Mouse (Mus musculus) stomach, embryonic 14.5 days (tissue): ENCODE data around the gene Rph3al. TPM values are rescaled to one million over a fixed set of nuclear protein-coding genes. Genes with fewer than 3 reads are reported as not detected.

Experiments used
- ATAC-seq: fragments of 200-750 bp; cut with Nextera tagmentation; 2 replicates; pipeline ENCODE4 v1.8.0; 2017; ENCODE audit warnings: low read depth, moderate TSS enrichment; ENCODE audit not compliant: insufficient number of reproducible peaks, insufficient read depth, low FRiP score
- H3K27ac ChIP-seq: fragments of 300-500 bp; sonication (generic); 2 replicates; pipeline ENCODE4 v1.5.1; 2014; ENCODE audit warnings: mild to moderate bottlenecking, low read length, moderate library complexity, mixed read lengths
- H3K27me3 ChIP-seq: fragments of 300-500 bp; sonication (generic); 2 replicates; pipeline ENCODE4 v1.6.1; 2014; ENCODE audit warnings: low read length, control low read depth, mixed read lengths; ENCODE audit not compliant: control insufficient read depth, insufficient read depth
- H3K36me3 ChIP-seq: fragments of 300-500 bp; sonication (generic); 2 replicates; pipeline ENCODE4 v1.6.1; 2014; ENCODE audit warnings: mild to moderate bottlenecking, control low read depth, low read length, moderate library complexity, mixed read lengths; ENCODE audit not compliant: control insufficient read depth, insufficient read depth
- H3K4me1 ChIP-seq: fragments of 300-500 bp; sonication (generic); 2 replicates; pipeline ENCODE4 v1.6.1; 2014; ENCODE audit warnings: low read length, control low read depth, mixed read lengths; ENCODE audit not compliant: control insufficient read depth, insufficient read depth
- H3K4me2 ChIP-seq: fragments of 300-500 bp; sonication (generic); replicated peaks from 2 replicates; pipeline ENCODE4 v1.6.1; 2014; ENCODE audit warnings: low read depth, low read length, control low read depth
- H3K4me3 ChIP-seq: fragments of 300-500 bp; sonication (generic); 2 replicates; pipeline ENCODE4 v1.5.1; 2014; ENCODE audit warnings: low read depth, low read length, control low read depth
- H3K9ac ChIP-seq: fragments of 300-500 bp; sonication (generic); replicated peaks from 2 replicates; pipeline ENCODE4 v1.6.1; 2014; ENCODE audit warnings: low read depth, mild to moderate bottlenecking, control low read depth, low read length, moderate library complexity, mixed read lengths
- H3K9me3 ChIP-seq: fragments of 300-500 bp; sonication (generic); 2 replicates; pipeline ENCODE4 v1.6.1; 2016; ENCODE audit warnings: low read depth, low read length, control low read depth; ENCODE audit not compliant: control insufficient read depth
- WGBS: fragments of 180-500 bp; shearing (Covaris S2); extraction: QIAGEN DNeasy Blood & Tissue Kit; methylation state at CpG from one replicate; pipeline ENCODE4 v1.1.7; 2014; 5-methylcytosine and 5-hydroxymethylcytosine counted together
- polyA plus RNA-seq: library from polyadenylated mRNA; unstranded; fragments of >200 nt; fragmentation: Nextera tagmentation; extraction: Ambion mirVana; gene quantifications from 2 replicates; pipeline ENCODE4 v1.2.1, GENCODE M21; 2014

Rph3al gene
- polyA plus RNA-seq, 1 experiment from 2014 or later = 10.6 TPM

- Histone ChIP-seq H3K4me3 (no peak overlapping the region), H3K27ac (no peak overlapping the region), H3K4me1 (peaks cover 15% of the 10 kb centered on the region), H3K9me3 (no peaks in the 10 kb centered on the region), H3K4me2 (no peak overlapping the region), H3K27me3 (no peaks in the 10 kb centered on the region), H3K36me3 (no peaks in the 10 kb centered on the region), H3K9ac (no peak overlapping the region)
- ATAC-seq = no peak
- WGBS = 25% methylated on average over 11 of the region's 11 CpGs
Observed at GRCm38 (mm10) chr11:75963730-75964475, 25.7 kb upstream of the Rph3al start.

DNA sequence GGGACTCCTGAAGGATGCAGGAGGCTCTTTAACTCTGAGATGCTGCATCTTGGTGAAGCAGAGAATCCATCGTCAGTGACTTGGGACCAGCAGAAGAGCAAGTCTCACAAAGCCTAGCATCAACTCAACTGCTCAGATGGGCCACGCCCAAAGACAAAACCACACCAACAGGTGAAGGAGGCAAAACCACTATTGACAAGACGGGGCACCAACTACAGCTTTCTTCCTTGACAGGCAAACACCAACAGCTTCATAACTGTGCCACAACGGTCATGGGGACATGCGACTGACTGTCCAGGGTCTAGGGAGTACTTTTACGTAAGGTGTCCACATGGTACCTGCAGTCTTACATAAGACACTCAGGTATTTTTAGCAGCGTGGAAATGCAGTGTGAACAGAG lies 23.6 kb upstream of the Rph3al start:
- Histone ChIP-seq H3K27ac (no peak overlapping the region), H3K36me3 (no peaks in the 10 kb centered on the region), H3K4me3 (no peak overlapping the region), H3K4me1 (peaks cover 15% of the 10 kb centered on the region), H3K9ac (no peak overlapping the region), H3K27me3 (no peaks in the 10 kb centered on the region), H3K4me2 (no peak overlapping the region), H3K9me3 (no peaks in the 10 kb centered on the region)
- 83% methylated on average over 7 of the region's 7 CpGs for WGBS
- no peak for ATAC-seq

- no peak for ATAC-seq
- 88% methylated on average over 17 of the region's 17 CpGs for WGBS
- Histone ChIP-seq H3K27me3 (no peaks in the 10 kb centered on the region), H3K4me1 (no peaks in the 10 kb centered on the region), H3K4me2 (no peak overlapping the region), H3K36me3 (no peaks in the 10 kb centered on the region), H3K4me3 (no peak overlapping the region), H3K9me3 (no peaks in the 10 kb centered on the region), H3K27ac (no peak overlapping the region), H3K9ac (no peak overlapping the region)
Observed at GRCm38 (mm10) chr11:75957124-75957832, 19.0 kb upstream of the Rph3al start.

DNA sequence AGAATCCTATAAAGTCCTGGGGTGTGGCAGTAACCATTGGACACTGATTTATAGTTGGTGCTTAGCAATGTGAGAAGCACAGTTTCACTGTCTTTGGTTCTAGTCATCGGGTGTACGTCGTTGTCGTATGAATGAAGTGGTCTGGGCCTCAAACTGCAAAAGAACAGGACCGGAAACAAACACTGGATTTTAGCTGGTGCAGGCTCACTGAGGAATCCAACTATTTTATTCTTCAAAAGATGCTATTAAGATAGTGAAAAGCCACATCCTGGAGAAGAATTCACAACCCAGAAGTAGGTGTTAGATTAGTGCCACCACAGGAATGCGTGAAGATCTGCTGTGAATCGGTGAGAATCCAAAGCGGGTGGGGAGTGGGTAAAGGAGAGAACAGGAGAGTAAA lies 18.4 kb upstream of the Rph3al start:
- no peaks in the 10 kb centered on the region for H3K36me3 ChIP-seq
- H3K4me1 ChIP-seq = no peaks in the 10 kb centered on the region
- no peak overlapping the region for H3K4me2 ChIP-seq
- H3K4me3 ChIP-seq = no peak overlapping the region
- H3K27ac ChIP-seq = no peak overlapping the region
- no peak overlapping the region for H3K9ac ChIP-seq
- H3K9me3 ChIP-seq = no peaks in the 10 kb centered on the region
- 67% methylated on average over 8 of the region's 8 CpGs for WGBS
- no peak for ATAC-seq
- H3K27me3 ChIP-seq = no peaks in the 10 kb centered on the region

GRCm38 (mm10) chr11:75954896-75955295 lies 16.7 kb upstream of the Rph3al start:
- Histone ChIP-seq H3K4me2 (no peak overlapping the region), H3K4me3 (no peak overlapping the region), H3K9ac (no peak overlapping the region), H3K36me3 (no peaks in the 10 kb centered on the region), H3K9me3 (no peaks in the 10 kb centered on the region), H3K27me3 (no peaks in the 10 kb centered on the region), H3K4me1 (no peaks in the 10 kb centered on the region), H3K27ac (no peak overlapping the region)
- ATAC-seq = no peak
- 89% methylated on average over 9 of the region's 9 CpGs for WGBS

DNA sequence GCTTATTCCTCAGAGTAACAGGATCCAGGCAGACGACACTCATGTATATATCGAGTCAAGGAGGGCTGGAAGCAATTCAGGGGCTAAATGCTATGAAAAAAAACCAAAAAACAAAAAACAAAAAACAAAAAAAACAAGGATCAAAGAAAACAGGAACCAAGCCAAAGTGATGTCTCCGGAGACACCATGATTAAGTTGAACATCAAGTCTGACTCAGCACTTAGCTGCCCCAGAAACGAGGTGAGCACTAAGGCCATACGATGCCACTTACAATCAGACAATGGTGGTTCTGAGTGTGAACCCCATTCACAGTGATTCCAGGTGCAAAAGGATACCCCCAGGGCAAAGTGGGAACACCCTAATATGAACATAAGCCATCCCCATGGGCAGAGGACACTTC lies 13.7 kb upstream of the Rph3al start:
- ATAC-seq = no peak
- 75% methylated on average over 5 of the region's 5 CpGs for WGBS
- no peak overlapping the region for H3K27ac ChIP-seq

GRCm38 (mm10) chr11:75950459-75950858 lies 12.2 kb upstream of the Rph3al start:
- Histone ChIP-seq H3K27me3 (no peaks in the 10 kb centered on the region), H3K4me1 (no peaks in the 10 kb centered on the region), H3K4me2 (no peak overlapping the region), H3K9me3 (no peaks in the 10 kb centered on the region), H3K9ac (no peak overlapping the region), H3K36me3 (no peaks in the 10 kb centered on the region), H3K4me3 (no peak overlapping the region), H3K27ac (no peak overlapping the region)
- no peak for ATAC-seq
- WGBS = 55% methylated on average over 3 of the region's 3 CpGs

More for the DNA sequence above, 13.7 kb upstream of the Rph3al start:
- Histone ChIP-seq H3K36me3 (no peaks in the 10 kb centered on the region), H3K4me3 (no peak overlapping the region), H3K4me1 (no peaks in the 10 kb centered on the region), H3K9ac (no peak overlapping the region), H3K9me3 (no peaks in the 10 kb centered on the region), H3K27me3 (no peaks in the 10 kb centered on the region), H3K4me2 (no peak overlapping the region)

DNA sequence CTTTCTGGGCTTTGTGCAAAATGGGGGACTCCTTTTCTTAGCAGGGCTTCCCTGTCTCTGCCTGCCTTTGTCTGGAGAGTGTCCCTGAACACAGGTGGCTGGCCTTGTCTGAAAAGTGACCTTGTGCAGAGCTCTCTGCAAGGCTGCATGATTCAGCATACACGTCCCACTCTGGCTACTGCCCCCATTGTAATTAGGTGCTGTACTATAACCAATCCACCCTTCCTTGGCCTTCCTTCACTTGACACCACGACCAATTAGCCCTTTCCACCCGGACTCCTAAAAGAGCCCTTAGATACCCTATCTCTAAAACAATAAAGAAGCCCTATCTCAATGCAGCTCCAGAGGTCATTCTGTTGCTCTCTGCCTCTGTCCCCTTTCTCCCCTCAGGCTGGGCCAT lies 10.6 kb upstream of the Rph3al start:
- no peaks in the 10 kb centered on the region for H3K4me1 ChIP-seq
- no peaks in the 10 kb centered on the region for H3K9me3 ChIP-seq
- H3K27me3 ChIP-seq = no peaks in the 10 kb centered on the region
- H3K36me3 ChIP-seq = no peaks in the 10 kb centered on the region
- H3K27ac ChIP-seq = no peak overlapping the region
- H3K4me3 ChIP-seq = no peak overlapping the region
- H3K4me2 ChIP-seq = no peak overlapping the region
- H3K9ac ChIP-seq = no peak overlapping the region
- ATAC-seq = no peak
- 41% methylated on average over 3 of the region's 3 CpGs for WGBS
